Mouse (Mus musculus) layer of hippocampus, adult 11-12 months (tissue): ENCODE measurements around the gene Sly.
"Not testable (repeated sequence)": the region's sequence is repeated elsewhere in the genome, so short reads cannot be mapped to it uniquely, and the experiment has no call there.

Source experiments
- DNase-seq: peaks from one replicate; pipeline ENCODE4 v3.0.0; 2022; ENCODE audit warnings: low spot score

The Sly gene

DNA sequence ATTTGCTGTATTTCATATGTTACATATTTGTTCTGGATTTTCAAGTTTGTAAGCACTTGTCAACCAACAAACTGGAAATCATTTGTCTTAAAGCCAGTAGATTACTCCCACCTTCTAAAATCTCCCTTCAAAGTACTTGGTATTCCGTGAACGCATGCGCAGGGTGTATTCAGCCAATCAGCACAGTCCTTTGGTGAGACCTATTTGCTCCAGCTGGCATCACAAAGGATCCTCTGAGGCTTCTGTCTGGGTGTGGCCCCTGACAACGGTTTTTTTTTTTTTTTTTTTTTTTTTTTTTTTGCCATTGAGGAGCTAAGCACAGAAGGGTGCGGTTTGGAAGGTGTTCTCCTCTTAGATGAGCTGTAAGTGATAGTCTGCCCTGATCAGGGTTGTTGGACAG lies at the start of gene Sly:
Gene Sly, plus strand, starts transcription at position 301 of the 400 bp plus-strand sequence.
- DNase-seq: not testable (repeated sequence)
